Mouse (Mus musculus) heart, embryonic 12.5 days (tissue): ENCODE measurements around the gene Tes3-ps. TPM values are rescaled to one million over a fixed set of nuclear protein-coding genes. Genes with fewer than 3 reads are reported as not detected.

ENCODE experiments used
- ATAC-seq: fragments of 200-750 bp; cut with Nextera tagmentation; 2 replicates; pipeline ENCODE4 v1.8.0; 2017; ENCODE audit warnings: moderate TSS enrichment, moderate library complexity; ENCODE audit not compliant: insufficient number of reproducible peaks, low FRiP score
- H3K27ac ChIP-seq: fragments of 300-500 bp; sonication (generic); 2 replicates; pipeline ENCODE4 v1.5.1; 2016; ENCODE audit warnings: mild to moderate bottlenecking, moderate library complexity; ENCODE audit not compliant: poor library complexity, severe bottlenecking
- H3K27me3 ChIP-seq: fragments of 300-500 bp; sonication (generic); replicated peaks from 2 replicates; pipeline ENCODE4 v1.6.1; 2016; ENCODE audit warnings: mild to moderate bottlenecking, moderate library complexity
- H3K36me3 ChIP-seq: fragments of 300-500 bp; sonication (generic); 2 replicates; pipeline ENCODE4 v1.6.1; 2016; ENCODE audit warnings: mild to moderate bottlenecking, moderate library complexity
- H3K4me1 ChIP-seq: fragments of 300-500 bp; sonication (generic); replicated peaks from 2 replicates; pipeline ENCODE4 v1.6.1; 2016; ENCODE audit warnings: mild to moderate bottlenecking
- H3K4me2 ChIP-seq: fragments of 300-500 bp; sonication (generic); 2 replicates; pipeline ENCODE4 v1.6.1; 2016; ENCODE audit warnings: mild to moderate bottlenecking, moderate library complexity
- H3K4me3 ChIP-seq: fragments of 300-500 bp; sonication (generic); 2 replicates; pipeline ENCODE4 v1.5.1; 2016; ENCODE audit warnings: mild to moderate bottlenecking
- H3K9ac ChIP-seq: fragments of 300-500 bp; sonication (generic); 2 replicates; pipeline ENCODE4 v1.6.1; 2016; ENCODE audit warnings: mild to moderate bottlenecking, moderate library complexity
- H3K9me3 ChIP-seq: fragments of 300-500 bp; sonication (generic); replicated peaks from 2 replicates; pipeline ENCODE4 v1.6.1; 2016; ENCODE audit warnings: mild to moderate bottlenecking, moderate library complexity
- WGBS: fragments of 180-500 bp; shearing (Covaris S2); methylation state at CpG from one replicate; pipeline ENCODE4 v1.1.7; 2016; 5-methylcytosine and 5-hydroxymethylcytosine counted together
- polyA plus RNA-seq: library from polyadenylated mRNA; unstranded; fragments of >200 nt; fragmentation: Nextera tagmentation; extraction: Ambion mirVana; gene quantifications from 2 replicates; pipeline ENCODE4 v1.2.1, GENCODE M21; 2016

Gene Tes3-ps
- polyA plus RNA-seq, 1 experiment from 2014 or later: 0.88 TPM

- 86% methylated on average over 5 of the region's 5 CpGs for WGBS
- Histone ChIP-seq H3K9me3 (no peaks in the 10 kb centered on the region), H3K27ac (no peak overlapping the region), H3K36me3 (peaks cover 18% of the 10 kb centered on the region), H3K4me3 (no peak overlapping the region), H3K4me1 (no peaks in the 10 kb centered on the region), H3K9ac (no peak overlapping the region), H3K27me3 (no peaks in the 10 kb centered on the region), H3K4me2 (no peak overlapping the region)
- ATAC-seq: no peak
These were observed 24.1 kb upstream of the Tes3-ps start for GRCm38 (mm10) chr13:49469002-49469401.

GRCm38 (mm10) chr13:49470319-49470718 is 22.8 kb upstream of the Tes3-ps start:
- ATAC-seq: no peak
- H3K27ac ChIP-seq: no peak overlapping the region
- WGBS: 78% methylated on average over 4 of the region's 4 CpGs

GRCm38 (mm10) chr13:49470806-49471205 is 22.3 kb upstream of the Tes3-ps start:
- no peak overlapping the region for H3K27ac ChIP-seq
- H3K36me3 ChIP-seq: 0 out of 2 replicates have a peak, but pooled peaks cover under 1% of the 10 kb centered on the region
- no peaks in the 10 kb centered on the region for H3K4me1 ChIP-seq
- no peak for ATAC-seq
- H3K4me2 ChIP-seq: no peak overlapping the region
- WGBS: 72% methylated on average over 4 of the region's 4 CpGs
- no peaks in the 10 kb centered on the region for H3K9me3 ChIP-seq
- no peak overlapping the region for H3K4me3 ChIP-seq
- no peaks in the 10 kb centered on the region for H3K27me3 ChIP-seq
- H3K9ac ChIP-seq: no peak overlapping the region

More at GRCm38 (mm10) chr13:49470319-49470718, 22.8 kb upstream of the Tes3-ps start:
- Histone ChIP-seq H3K36me3 (peaks cover 5% of the 10 kb centered on the region), H3K4me1 (no peaks in the 10 kb centered on the region), H3K27me3 (no peaks in the 10 kb centered on the region), H3K9ac (no peak overlapping the region), H3K4me2 (no peak overlapping the region), H3K9me3 (no peaks in the 10 kb centered on the region), H3K4me3 (no peak overlapping the region)

GRCm38 (mm10) chr13:49471981-49472675 is 21.0 kb upstream of the Tes3-ps start:
- no peak overlapping the region for H3K9ac ChIP-seq
- 64% methylated on average over 4 of the region's 4 CpGs for WGBS
- H3K4me2 ChIP-seq: no peak overlapping the region
- H3K27ac ChIP-seq: no peak overlapping the region
- no peak for ATAC-seq
- no peaks in the 10 kb centered on the region for H3K4me1 ChIP-seq
- no peaks in the 10 kb centered on the region for H3K27me3 ChIP-seq
- H3K36me3 ChIP-seq: no peaks in the 10 kb centered on the region
- H3K4me3 ChIP-seq: no peak overlapping the region
- H3K9me3 ChIP-seq: no peaks in the 10 kb centered on the region

GRCm38 (mm10) chr13:49472676-49473005 is 20.5 kb upstream of the Tes3-ps start:
- Histone ChIP-seq H3K4me3 (no peak overlapping the region), H3K36me3 (no peaks in the 10 kb centered on the region), H3K9me3 (no peaks in the 10 kb centered on the region), H3K4me2 (no peak overlapping the region), H3K27me3 (no peaks in the 10 kb centered on the region), H3K9ac (no peak overlapping the region), H3K4me1 (0 out of 2 replicates have a peak, but pooled peaks cover 4% of the 10 kb centered on the region), H3K27ac (no peak overlapping the region)
- 89% methylated on average over 6 of the region's 6 CpGs for WGBS
- ATAC-seq: no peak

- no peak overlapping the region for H3K9ac ChIP-seq
- ATAC-seq: no peak
- no peaks in the 10 kb centered on the region for H3K9me3 ChIP-seq
- no peaks in the 10 kb centered on the region for H3K36me3 ChIP-seq
- H3K27me3 ChIP-seq: no peaks in the 10 kb centered on the region
- H3K4me1 ChIP-seq: peaks cover 8% of the 10 kb centered on the region
- no peak overlapping the region for H3K4me3 ChIP-seq
- H3K27ac ChIP-seq: no peak overlapping the region
- 80% methylated on average over 3 of the region's 3 CpGs for WGBS
- no peak overlapping the region for H3K4me2 ChIP-seq
These were observed 15.2 kb upstream of the Tes3-ps start for GRCm38 (mm10) chr13:49477887-49478286.

GRCm38 (mm10) chr13:49478851-49479374 is 14.2 kb upstream of the Tes3-ps start:
- no peaks in the 10 kb centered on the region for H3K27me3 ChIP-seq
- no peaks in the 10 kb centered on the region for H3K9me3 ChIP-seq
- 87% methylated on average over 6 of the region's 6 CpGs for WGBS
- H3K27ac ChIP-seq: no peak overlapping the region
- H3K36me3 ChIP-seq: no peaks in the 10 kb centered on the region
- no peak for ATAC-seq
- H3K4me3 ChIP-seq: no peak overlapping the region
- H3K4me1 ChIP-seq: peaks cover 8% of the 10 kb centered on the region
- no peak overlapping the region for H3K4me2 ChIP-seq
- no peak overlapping the region for H3K9ac ChIP-seq

- Histone ChIP-seq H3K9ac (no peak overlapping the region), H3K27me3 (no peaks in the 10 kb centered on the region), H3K36me3 (no peaks in the 10 kb centered on the region), H3K4me2 (no peak overlapping the region), H3K27ac (no peak overlapping the region), H3K9me3 (no peaks in the 10 kb centered on the region), H3K4me3 (no peak overlapping the region), H3K4me1 (peaks cover 8% of the 10 kb centered on the region)
- no peak for ATAC-seq
- WGBS: 83% methylated on average over 4 of the region's 4 CpGs
These were observed 13.7 kb upstream of the Tes3-ps start for GRCm38 (mm10) chr13:49479399-49479798.

GRCm38 (mm10) chr13:49480057-49480456 is 13.1 kb upstream of the Tes3-ps start:
- WGBS: 53% methylated on average over 2 of the region's 2 CpGs

GRCm38 (mm10) chr13:49480551-49480950 is 12.6 kb upstream of the Tes3-ps start:
- ATAC-seq: no peak
- no peak overlapping the region for H3K9ac ChIP-seq
- no peaks in the 10 kb centered on the region for H3K27me3 ChIP-seq
- no peaks in the 10 kb centered on the region for H3K9me3 ChIP-seq
- H3K36me3 ChIP-seq: no peaks in the 10 kb centered on the region
- 57% methylated on average over 5 of the region's 5 CpGs for WGBS
- H3K27ac ChIP-seq: peak overlapping the region; percentile 76
- H3K4me3 ChIP-seq: no peak overlapping the region
- peaks cover 8% of the 10 kb centered on the region for H3K4me1 ChIP-seq
- H3K4me2 ChIP-seq: no peak overlapping the region

More at GRCm38 (mm10) chr13:49480057-49480456, 13.1 kb upstream of the Tes3-ps start:
- Histone ChIP-seq H3K4me3 (no peak overlapping the region), H3K9ac (no peak overlapping the region), H3K27me3 (no peaks in the 10 kb centered on the region), H3K9me3 (no peaks in the 10 kb centered on the region), H3K4me1 (peaks cover 8% of the 10 kb centered on the region), H3K4me2 (no peak overlapping the region), H3K27ac (no peak overlapping the region), H3K36me3 (no peaks in the 10 kb centered on the region)
- ATAC-seq: peak; percentile 82; the same call in 1 of the 2 replicates

GRCm38 (mm10) chr13:49485388-49485787 is 7.7 kb upstream of the Tes3-ps start:
- 93% methylated on average over 5 of the region's 5 CpGs for WGBS
- ATAC-seq: no peak
- Histone ChIP-seq H3K4me2 (no peak overlapping the region), H3K27ac (no peak overlapping the region), H3K36me3 (no peaks in the 10 kb centered on the region), H3K9ac (no peak overlapping the region), H3K9me3 (no peaks in the 10 kb centered on the region), H3K4me1 (peaks cover 2% of the 10 kb centered on the region), H3K27me3 (no peaks in the 10 kb centered on the region), H3K4me3 (no peak overlapping the region)
